Mouse (Mus musculus) cerebellum, adult 9-10 months (tissue): Measurements from ENCODE around the gene Ggcx.

Experiments used
- DNase-seq: peaks from one replicate; pipeline ENCODE4 v3.0.0; 2022

Gene Ggcx

DNA sequence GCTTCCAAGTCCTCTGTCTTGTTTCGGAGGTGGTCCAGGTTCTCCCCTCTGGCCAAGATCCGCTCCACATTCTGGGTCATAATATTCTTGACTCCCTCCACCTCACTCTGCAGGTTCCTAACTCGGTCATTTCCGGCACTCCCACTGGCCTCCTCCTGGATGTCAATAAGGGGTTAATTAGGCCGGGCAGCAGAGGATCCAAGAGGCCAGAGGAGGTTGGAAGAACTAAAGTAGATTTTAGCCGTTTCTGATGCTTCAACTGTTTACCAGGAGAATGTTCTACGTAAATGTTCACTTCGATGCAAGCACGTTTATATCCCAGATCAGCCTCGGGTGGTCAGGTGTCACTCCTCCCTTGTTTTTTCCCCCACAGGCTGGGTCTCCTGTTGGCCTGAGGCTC is 25.8 kb upstream of the Ggcx start:
- no peak for DNase-seq

DNA sequence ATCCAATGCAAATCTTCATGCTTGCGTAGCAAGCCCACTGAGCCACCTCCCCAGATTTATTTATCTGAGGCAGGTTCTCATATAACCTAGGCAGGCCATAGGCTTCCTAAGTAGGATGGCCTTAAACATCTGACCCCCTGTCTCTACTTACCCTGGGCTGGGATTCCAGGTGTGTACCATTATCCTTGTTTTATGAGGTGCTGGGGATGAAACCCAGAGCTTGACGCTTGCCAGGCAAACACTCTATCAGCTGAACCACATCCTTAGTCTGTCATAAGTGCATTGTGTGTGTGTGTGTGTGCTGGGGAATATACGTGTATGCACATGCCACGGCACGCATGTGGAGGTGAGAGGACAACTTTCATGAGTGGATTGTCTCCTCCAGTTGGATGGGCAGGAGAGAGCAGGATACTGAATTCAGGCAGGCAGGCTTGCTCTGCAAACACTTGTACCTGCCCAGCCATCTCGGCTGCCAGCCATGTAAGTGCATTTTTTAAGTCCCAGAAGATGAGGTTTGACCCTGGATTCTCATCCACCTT is 25.2 kb upstream of the Ggcx start:
- DNase-seq = no peak

DNA sequence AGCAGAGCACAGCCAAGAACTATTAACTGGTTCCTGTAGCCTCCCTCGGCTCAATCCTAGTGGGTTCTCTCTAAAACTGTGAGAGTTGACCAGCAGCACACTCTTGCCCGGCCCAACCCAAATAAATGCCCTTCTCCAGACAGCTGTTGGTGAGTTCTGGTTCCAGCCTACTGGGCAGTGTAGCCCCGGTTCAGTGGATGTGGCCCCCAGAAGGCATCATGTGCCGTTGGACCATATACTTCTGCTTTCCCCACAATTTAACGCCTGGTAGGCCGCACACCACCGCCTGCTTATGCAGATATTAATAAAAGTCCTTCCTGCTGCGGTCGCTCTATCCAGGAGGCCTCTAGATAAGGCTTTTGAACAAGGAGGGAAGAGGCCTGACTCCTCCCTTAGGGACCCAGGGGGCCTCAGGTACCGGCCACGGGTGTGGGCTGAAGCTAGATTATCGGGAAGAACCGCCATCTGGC is 24.6 kb upstream of the Ggcx start:
- DNase-seq = no peak

DNA sequence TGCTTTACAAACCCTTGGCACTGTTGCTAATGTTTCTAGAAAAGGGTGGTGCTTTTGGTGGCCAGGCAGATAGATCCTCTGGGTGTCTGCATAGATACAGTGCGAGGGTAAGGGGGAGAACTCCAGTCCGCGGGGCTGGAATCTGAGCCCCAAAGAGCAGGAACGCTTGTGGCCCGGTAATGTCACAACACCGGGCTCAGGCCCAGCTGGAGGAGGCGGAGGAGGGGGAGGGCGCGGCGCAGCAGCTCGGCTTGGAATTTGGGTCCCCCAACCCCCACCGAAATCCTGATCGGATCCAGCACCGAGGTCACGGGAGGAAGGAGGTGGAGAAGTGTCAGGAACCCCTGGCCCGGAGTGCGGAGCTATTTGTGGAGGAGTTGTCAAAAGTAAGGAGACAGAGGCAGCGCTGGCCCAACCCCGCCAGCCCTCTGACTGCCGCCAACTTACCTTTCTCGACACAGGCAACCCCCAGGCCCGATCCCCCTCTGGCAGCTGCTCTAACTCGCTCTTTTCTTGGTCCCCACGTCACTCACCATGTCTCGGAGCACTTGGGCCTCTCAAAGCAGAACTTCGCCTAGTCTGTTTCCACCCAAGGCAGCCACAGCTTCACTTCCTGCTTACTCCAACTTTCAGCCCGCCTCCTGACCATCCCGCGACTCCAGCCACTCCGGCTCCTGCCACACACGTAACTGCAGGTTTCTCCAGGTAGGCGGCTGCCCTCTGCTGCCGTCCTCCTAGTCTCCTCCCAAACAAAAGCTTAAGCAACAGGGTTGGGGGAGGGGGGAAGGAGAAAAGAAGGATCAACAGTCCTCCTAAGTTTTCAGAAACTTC is 24.0 kb upstream of the Ggcx start, which contains the start of gene Vamp8:
Gene Vamp8 (minus strand): TSS at position 763 of the 831 bp plus-strand sequence.
- DNase-seq = peak; percentile 60

DNA sequence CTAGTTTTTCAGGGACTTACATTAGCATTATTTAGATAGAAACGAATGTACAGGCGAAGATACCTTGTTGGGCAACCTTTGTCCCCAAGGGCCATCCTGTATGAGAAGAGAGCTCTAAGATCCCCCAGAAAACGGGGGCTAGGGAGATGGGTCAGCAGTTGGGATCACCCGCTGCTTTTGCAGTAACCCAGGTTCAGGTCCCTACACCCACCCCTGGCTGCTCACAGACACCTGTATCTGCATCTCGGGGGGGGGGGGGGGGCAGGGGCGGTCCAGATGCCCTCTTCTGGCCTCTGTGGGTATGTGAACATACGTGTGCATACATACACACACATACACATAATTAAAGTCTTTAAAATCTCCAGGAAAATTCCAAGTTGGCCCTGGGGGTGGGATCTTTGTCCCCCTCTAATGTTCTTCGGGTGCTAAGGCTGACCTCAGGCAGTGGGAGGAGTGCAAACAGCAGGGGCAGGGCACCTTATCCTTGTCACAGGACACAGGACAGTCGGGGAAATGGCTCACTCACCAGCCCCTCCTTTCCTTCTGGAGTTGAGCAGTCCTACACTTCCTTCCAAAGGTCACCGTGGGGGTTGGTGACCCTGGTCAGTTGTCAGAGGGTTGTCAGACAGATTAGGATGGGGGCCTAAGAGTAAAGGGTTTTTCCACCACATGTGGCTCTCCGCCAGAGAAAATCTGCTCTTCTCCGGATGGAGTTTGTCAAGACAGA is 23.1 kb upstream of the Ggcx start:
- no peak for DNase-seq

DNA sequence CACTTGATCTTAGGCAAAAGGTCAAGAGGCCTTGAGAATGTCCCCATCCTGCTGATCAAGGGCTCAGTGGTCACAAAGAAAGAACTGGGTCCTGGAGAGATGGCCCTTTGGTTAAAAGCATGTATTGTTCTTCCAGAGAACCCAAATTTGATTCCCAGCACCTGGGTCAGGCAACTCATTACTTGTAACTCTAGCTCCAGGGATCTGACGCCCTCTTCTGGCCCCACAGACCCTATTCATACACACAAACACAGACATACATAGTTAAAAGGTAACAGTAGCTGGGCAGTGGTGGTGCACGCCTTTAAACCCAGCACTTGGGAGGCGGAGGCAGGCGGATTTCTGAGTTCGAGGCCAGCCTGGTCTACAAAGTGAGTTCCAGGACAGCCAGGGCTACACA is 21.8 kb upstream of the Ggcx start:
- DNase-seq = no peak

DNA sequence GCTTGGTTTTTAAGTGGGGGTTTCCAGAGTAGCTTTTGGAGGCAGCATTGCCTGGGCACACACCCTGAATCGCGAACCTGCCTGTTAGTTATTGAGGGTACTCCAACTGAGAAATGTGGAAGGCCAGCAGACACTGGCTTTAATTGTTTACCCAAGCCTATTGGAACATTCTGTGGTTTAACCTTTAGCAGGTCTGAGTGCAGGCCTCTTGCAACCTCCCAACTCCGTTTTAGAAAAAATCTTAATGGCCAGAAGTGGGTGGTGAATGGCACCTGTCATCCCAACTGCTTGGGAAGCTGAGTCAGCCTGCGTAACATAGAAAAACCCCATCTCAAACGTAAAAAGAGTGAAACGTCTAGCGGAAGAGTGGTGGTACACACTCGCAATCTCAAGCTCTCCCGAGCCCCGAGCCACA is 17.3 kb upstream of the Ggcx start:
- no peak for DNase-seq

DNA sequence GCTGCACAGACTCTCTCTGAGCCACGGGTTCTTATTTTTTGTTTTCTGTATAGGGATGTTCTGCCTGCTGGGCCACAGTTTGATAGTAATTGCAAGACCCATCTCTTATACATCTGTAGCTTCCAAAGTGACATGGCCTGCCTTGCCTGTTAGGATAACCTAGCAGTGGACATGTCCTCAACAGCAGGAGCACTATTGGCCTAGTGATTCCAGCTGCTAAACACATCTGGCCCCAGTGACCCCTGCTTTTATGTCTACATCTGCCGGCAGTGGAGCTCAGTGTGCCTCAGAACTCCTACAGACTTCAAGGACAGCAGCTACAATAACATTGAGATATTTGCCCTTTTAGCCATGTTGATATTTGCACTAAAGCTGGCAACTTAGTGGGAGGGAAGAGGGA is 14.1 kb upstream of the Ggcx start:
- DNase-seq = no peak

DNA sequence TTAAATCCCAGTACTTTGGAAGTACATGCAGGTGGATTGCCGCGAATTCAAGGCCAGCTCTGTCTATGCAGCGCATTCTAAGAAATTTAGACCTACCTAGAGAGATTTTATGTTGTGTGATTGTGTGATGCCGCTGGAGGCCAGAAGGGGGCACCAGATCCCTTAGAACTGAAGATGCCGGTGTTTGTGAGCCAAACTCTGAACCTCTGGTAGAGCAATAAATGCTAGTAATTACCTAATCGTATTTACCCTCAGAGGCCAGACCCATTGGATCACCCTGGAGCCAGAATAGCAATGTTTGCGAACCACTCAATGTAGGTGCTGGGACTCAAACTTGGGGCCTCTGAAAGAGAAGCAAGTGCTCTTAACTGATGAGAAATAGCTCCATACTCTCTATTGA is 12.2 kb upstream of the Ggcx start:
- DNase-seq = peak; percentile 80

DNA sequence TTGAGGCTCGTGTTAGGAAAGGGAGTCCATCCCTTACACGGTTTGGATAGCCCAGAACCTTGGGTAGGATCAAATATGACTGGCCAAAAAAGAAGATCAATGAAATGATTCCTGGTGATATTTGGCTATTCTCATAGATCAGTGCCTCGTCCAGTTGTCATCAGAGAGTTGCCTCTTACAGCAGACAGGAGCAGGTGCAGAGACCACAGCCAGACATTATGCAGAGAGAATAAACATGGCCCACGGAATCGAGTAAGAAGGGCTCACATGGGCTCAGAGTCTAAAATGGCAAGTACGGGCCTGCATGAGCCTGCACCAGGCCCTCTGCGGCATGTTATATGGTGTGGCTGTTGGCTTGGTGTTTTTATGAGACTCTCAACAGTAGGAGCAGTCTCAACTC is 8.8 kb upstream of the Ggcx start:
- no peak for DNase-seq

DNA sequence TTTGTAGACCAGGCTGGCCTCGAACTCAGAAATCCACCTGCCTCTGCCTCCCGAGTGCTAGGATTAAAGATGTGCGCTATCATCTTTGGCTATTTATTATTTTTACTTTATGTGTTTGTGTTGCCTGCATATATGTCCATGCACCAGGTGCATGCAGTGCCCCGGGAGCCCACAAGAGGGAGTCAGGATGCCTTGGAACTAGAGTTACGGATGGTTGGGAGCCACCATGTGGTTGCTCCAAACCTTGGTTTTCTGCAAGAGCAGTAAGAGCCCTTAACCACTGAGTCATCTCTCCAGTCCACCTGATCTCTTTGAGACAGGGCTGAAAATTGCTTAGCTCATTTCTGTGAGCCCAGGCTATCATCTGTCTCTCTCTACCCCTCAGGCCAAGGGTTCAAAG is 7.0 kb upstream of the Ggcx start:
- peak; percentile 85 for DNase-seq

DNA sequence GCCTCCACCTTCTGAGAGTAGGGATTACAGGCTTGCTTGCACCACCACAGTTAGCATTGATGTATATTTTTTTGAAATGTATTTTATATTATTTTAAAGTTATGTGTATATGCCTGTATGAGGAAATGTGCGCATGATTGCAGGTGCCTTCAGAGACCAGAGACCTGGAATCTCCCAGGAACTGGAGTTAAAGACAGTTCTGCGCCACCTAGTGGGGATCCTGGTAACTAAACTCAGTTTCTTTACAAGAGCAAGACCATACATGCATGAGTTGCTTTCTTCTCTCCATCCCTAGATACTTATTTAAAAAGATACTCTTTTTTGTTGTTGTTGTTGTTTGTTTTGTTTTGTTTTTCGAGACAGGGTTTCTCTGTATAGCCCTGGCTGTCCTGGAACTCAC is 4.5 kb upstream of the Ggcx start:
- peak; percentile 77 for DNase-seq

DNA sequence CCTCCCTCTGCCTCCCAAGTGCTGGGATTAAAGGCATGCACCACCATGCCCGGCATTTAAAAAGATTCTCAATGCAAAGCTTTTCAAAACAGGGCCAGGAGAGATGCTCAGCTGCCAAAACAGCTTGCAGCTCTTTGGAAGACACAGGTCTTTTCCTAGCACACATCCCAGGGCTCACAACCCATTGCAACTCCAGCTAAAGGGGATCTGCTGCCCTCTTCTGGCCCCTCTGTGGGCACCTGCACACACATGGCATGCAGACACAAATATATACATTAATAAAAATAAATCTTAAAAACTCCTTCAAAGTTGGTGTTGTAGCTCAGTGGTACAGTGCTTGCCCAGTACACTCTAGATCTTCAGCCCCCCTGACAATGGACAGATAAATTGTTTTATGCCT is 4.1 kb upstream of the Ggcx start:
- no peak for DNase-seq

DNA sequence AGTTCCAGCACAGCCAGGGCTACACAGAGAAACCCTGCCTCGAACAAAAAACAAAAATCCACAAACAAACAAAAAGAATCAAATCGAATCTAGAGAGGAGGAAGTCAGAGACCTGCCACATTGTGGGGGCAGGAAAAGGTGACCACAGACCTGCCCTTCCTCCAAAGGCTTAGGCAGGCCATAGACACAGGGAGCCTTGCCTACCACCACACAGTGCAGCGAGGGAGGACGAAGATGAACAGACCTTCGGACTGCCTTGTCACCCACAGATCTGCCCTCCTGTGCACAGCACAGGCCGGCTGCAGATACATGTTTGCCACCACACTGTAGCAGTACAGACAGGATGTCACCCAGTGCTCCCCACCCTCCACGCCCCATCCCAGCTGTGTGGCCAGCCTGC is 3.6 kb upstream of the Ggcx start:
- DNase-seq = no peak

DNA sequence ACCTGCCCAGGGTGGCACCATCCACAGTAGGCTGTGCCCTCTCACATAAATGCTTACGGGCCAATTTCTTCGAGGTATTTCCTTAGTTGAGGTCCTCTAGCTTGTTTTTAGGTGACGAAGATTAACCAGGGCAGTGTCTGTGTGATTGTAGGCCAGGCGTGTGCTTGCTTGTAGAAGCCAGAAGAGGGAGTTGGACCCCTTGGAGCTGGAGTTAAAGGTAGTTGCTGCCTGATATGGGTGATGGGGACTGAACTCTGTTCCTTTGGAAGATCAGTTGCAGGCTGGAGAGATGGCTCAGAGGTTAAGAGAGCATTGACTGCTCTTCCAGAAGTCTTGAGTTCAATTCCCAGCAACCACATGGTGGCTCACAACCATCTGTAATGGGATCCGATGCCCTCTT is 1.1 kb downstream of the Ggcx start:
- DNase-seq = no peak

DNA sequence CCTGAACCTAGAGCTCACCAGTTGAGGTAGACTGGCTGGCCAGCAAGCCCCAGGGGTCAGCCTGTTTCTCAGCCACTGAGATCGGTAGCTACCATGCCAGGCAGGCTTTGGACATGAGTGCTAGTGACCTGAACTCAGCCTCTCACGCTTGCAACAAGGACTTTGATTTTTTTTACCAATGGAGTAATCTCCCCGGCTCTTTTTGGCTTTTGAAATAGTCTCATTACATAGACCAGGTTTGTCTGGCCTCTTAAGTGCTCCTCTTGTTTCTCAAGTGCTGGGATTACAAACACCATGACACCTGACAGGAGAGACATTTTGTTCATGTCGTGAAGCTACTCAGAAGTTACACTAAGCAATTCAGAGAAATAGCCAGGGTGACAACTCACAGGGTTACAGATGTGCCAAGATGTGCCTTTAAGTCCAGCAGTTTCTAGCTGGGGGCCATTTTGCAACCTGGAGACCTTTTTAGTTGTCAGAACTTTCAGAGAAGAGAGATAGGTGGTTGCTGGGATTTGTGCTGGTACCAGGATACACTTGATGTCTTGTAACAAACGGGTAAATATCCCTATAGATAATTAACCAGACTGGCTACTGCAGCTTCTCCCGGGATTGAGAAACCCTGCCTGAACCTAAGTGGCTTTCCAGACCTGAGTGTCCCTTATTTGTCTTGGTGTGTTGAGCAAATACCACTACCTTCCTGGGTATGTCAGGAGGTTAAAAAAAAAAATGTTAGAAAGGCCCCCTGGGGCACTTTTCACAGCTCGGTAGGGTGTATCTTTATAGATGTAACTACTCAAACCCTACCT is 2.1 kb downstream of the Ggcx start:
- no peak for DNase-seq

DNA sequence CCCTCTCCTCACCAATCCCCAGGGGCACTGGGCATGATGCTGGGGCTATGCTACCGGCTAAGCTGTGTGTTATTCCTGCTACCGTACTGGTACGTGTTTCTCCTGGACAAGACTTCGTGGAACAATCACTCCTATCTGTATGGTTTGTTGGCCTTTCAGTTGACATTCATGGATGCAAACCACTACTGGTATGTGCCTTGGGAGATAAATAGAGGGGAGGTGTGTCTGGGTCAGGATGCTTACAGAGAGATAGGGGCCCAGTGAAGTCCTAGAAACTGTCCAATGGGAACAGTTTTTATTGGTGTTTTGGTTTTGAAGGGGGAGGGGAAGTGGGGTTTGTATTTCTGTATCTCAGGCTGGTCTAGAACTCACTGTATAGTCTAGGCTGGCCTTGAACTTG is 4.2 kb downstream of the Ggcx start:
- DNase-seq = no peak

DNA sequence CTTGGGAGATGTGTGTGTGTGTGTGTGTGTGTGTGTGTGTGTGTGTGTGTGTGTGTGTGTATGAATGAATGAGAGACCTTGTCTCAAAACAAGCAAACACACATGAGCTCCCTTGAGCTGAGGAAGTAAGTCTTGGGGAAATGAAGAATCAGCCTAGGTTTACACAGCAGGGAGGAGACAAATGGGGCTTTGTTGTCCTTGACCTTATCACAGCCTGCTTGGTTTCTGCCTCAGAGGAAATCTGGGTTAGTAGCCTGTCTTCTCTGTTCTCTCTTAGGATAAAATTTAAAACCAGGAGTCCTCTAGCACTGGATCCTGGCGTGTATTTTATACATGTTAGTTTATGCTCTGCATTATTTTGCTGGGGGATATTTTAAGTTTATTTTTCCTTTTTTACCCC is 5.7 kb downstream of the Ggcx start:
- no peak for DNase-seq

DNA sequence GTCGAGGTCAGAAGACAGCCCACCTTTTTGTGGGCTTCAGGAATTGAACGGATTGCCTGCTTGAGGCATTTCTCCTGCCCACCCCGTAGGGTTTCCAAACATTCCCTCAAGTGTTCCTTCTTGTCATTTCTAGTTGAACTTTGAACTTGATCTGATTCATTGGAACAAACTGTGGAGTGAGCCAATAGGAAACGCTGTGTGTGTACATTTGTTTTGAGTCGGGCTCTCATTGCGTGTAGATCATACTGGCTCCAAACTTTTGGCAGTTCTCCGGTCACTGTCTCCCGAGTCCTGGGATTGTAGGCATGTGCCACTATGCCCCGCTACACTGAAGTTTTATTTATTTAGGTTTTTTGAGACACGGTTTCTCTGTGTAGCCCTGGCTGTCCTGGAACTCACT is 6.8 kb downstream of the Ggcx start:
- no peak for DNase-seq

DNA sequence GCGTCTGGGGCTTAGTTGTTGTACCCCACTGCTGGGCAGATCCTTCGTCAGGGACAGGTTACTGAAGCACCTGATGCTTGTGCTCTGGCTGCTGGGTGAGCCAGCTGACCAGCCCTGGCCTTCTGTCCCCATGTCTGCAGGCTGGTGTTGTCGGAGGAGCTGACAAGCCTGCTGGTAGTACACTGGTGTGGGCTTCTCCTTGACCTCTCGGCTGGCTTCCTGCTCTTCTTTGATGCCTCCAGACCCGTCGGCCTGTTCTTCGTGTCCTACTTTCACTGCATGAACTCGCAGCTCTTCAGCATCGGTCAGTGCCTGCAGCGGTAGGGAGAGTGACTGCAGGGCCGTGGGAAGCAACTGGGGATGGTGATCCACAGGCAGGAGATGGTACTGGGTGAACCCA is 11.5 kb downstream of the Ggcx start:
- no peak for DNase-seq

DNA sequence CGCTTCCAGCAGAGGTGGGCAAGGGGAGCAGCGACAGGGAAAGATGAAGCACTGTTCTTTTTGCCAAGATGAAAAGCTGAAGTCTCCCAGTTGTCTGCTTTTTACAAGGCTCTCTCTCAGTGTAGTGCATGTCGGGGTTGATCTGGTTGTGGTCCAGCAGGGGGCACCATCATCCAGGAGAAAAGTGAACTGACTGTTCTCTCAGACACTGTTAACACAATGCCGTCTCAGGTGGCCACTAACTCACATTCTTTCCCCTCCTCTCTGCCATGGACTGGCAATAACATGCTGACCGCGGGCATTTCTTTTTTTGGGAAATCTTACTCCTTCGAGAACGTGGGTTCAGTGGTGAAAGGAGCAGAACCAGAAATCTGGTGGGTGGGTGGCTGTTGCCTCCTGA is 13.9 kb downstream of the Ggcx start:
- DNase-seq = peak; percentile 78

DNA sequence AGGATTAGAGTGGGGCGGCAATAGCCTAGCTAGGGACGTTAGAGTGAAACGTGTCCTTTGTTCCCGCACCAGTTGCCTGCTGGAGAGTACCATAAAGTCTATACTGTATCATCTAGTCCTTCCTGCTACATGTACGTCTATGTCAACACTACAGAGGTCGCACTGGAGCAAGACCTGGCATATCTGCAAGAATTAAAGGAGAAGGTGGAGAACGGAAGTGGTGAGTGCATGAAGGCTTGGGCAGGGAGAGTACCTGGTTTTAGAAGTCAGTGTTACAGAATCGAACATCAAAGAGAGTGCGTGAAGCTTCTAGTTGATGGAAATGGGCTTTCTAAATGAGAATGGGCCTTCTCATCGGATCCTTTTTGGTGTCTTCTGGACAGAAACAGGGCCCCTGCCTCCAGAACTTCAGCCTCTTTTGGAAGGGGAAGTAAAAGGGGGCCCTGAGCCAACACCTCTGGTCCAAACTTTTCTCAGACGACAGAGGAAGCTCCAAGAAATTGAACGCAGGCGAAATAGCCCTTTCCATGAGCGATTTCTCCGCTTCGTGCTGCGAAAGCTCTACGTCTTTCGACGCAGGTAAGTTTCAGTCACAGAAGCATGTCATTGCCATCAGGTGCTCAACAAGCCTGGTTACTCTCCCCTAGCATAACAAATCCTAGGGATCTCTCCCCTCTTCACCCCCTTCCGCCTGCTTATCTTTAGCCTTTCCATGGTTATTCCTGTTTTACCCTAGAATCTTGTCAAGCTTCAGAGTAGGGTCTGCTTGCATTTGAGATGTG is 15.1 kb downstream of the Ggcx start:
- DNase-seq = no peak
